ENCODE assay signal across 13 mouse cellular contexts in genomic region chr5:105776978-105777593, GRCm38 (mm10).
DNase-seq lines count a peak whose midpoint lies in the region; ATAC-seq and TF ChIP-seq lines count a peak whose summit lies in the region.
"Had no signal": no experiment of that assay in that cellular context is flagged by ENCODE, and none has a peak within 500 bp of the region (broad histone marks: within the 10 kb centered on the region; RNA-seq: fewer than 3 reads in every experiment).

No protein-coding gene starts in this region.

- ATAC-seq in forebrain, embryonic 16.5 days: 0 out of 2 replicates have a peak, but pooled peaks have one; percentile 21
- ATAC-seq in forebrain, embryonic 15.5 days (replicated peaks): no peak
- ATAC-seq in lung, postnatal 0 days: peak; percentile 54
- peak; percentile 26; the same call in 1 of the 2 replicates for ATAC-seq in liver, embryonic 11.5 days (replicated peaks; ENCODE audit: low FRiP score)
- ATAC-seq in stomach, embryonic 15.5 days (ENCODE audit: insufficient read depth, low FRiP score, low read depth): peak; percentile 54; the same call in 1 of the 2 replicates

- no peak overlapping the region for H3K4me3 ChIP-seq in forebrain, embryonic 16.5 days (replicated peaks; ENCODE audit: low read length)
- no peak overlapping the region for H3K4me3 ChIP-seq in forebrain, embryonic 15.5 days
- H3K4me3 ChIP-seq in lung, postnatal 0 days (ENCODE audit: low read depth, low read length): no peak overlapping the region
- H3K4me3 ChIP-seq in liver, embryonic 11.5 days (ENCODE audit: low read depth, low read length): no peak overlapping the region
- H3K4me3 ChIP-seq in stomach, embryonic 15.5 days (replicated peaks): no peak overlapping the region

- no peak for TF ChIP-seq CTCF in lung, postnatal 0 days (IDR thresholded peaks at IDR 0.05)

- no peaks in the 10 kb centered on the region for H3K4me1 ChIP-seq in forebrain, embryonic 16.5 days (replicated peaks; ENCODE audit: control insufficient read depth, insufficient read depth, low read length)
- peaks cover 3% of the 10 kb centered on the region; the same call in 1 of the 2 replicates for H3K4me1 ChIP-seq in forebrain, embryonic 15.5 days
- peaks cover 6% of the 10 kb centered on the region; the same call in 1 of the 2 replicates for H3K4me1 ChIP-seq in lung, postnatal 0 days (ENCODE audit: insufficient read depth, low read depth, low read length)
- peaks cover 13% of the 10 kb centered on the region for H3K4me1 ChIP-seq in liver, embryonic 11.5 days (replicated peaks; ENCODE audit: control insufficient read depth, insufficient read depth, low read length)
- peaks cover 10% of the 10 kb centered on the region; the same call in 1 of the 2 replicates for H3K4me1 ChIP-seq in stomach, embryonic 15.5 days

- no peaks in the 10 kb centered on the region for H3K36me3 ChIP-seq in forebrain, embryonic 16.5 days (ENCODE audit: control insufficient read depth, insufficient read depth)
- no peaks in the 10 kb centered on the region for H3K36me3 ChIP-seq in forebrain, embryonic 15.5 days
- H3K36me3 ChIP-seq in lung, postnatal 0 days (ENCODE audit: insufficient read depth, low read length): no peaks in the 10 kb centered on the region
- H3K36me3 ChIP-seq in liver, embryonic 11.5 days (ENCODE audit: control insufficient read depth, insufficient read depth, low read length): no peaks in the 10 kb centered on the region
- H3K36me3 ChIP-seq in stomach, embryonic 15.5 days: no peaks in the 10 kb centered on the region

- TF ChIP-seq EP300 in lung, postnatal 0 days (IDR thresholded peaks at IDR 0.05): no peak

- H3K9me3 ChIP-seq in forebrain, embryonic 16.5 days (ENCODE audit: control insufficient read depth, low read length): no peaks in the 10 kb centered on the region
- H3K9me3 ChIP-seq in forebrain, embryonic 15.5 days: no peaks in the 10 kb centered on the region
- H3K9me3 ChIP-seq in lung, postnatal 0 days (ENCODE audit: low read length): no peaks in the 10 kb centered on the region
- no peaks in the 10 kb centered on the region for H3K9me3 ChIP-seq in liver, embryonic 11.5 days (ENCODE audit: control insufficient read depth, low read length)
- H3K9me3 ChIP-seq in stomach, embryonic 15.5 days: no peaks in the 10 kb centered on the region

- WGBS in forebrain, embryonic 16.5 days: 50% methylated on average over 12 of the region's 12 CpGs
- 51% methylated on average over 12 of the region's 12 CpGs for WGBS in forebrain, embryonic 15.5 days
- 47% methylated on average over 12 of the region's 12 CpGs for WGBS in lung, postnatal 0 days
- WGBS in liver, embryonic 11.5 days: 61% methylated on average over 12 of the region's 12 CpGs
- 44% methylated on average over 12 of the region's 12 CpGs for WGBS in stomach, embryonic 15.5 days

- no peaks in the 10 kb centered on the region for H3K27me3 ChIP-seq in forebrain, embryonic 16.5 days (replicated peaks; ENCODE audit: control insufficient read depth, insufficient read depth, low read length)
- H3K27me3 ChIP-seq in forebrain, embryonic 15.5 days: no peaks in the 10 kb centered on the region
- H3K27me3 ChIP-seq in lung, postnatal 0 days (replicated peaks; ENCODE audit: insufficient read depth, low read length): no peaks in the 10 kb centered on the region
- H3K27me3 ChIP-seq in liver, embryonic 11.5 days (replicated peaks; ENCODE audit: control insufficient read depth, insufficient read depth, low read length): no peaks in the 10 kb centered on the region
- no peaks in the 10 kb centered on the region for H3K27me3 ChIP-seq in stomach, embryonic 15.5 days (replicated peaks)

- H3K9ac ChIP-seq in forebrain, embryonic 16.5 days (replicated peaks; ENCODE audit: low read depth, low read length): no peak overlapping the region
- no peak overlapping the region for H3K9ac ChIP-seq in forebrain, embryonic 15.5 days (replicated peaks)
- no peak overlapping the region for H3K9ac ChIP-seq in lung, postnatal 0 days (replicated peaks; ENCODE audit: low read depth)
- no peak overlapping the region for H3K9ac ChIP-seq in liver, embryonic 11.5 days (ENCODE audit: low read depth, low read length)
- no peak overlapping the region for H3K9ac ChIP-seq in stomach, embryonic 15.5 days

- intact Hi-C loops in gastrocnemius, postnatal 14 days (cut with DNase I; ENCODE audit: low total_unique reads): no loop called here

- H3K4me2 ChIP-seq in forebrain, embryonic 16.5 days (ENCODE audit: low read length): no peak overlapping the region
- H3K4me2 ChIP-seq in forebrain, embryonic 15.5 days (replicated peaks): no peak overlapping the region
- no peak overlapping the region for H3K4me2 ChIP-seq in lung, postnatal 0 days (replicated peaks; ENCODE audit: low read depth, low read length)
- H3K4me2 ChIP-seq in liver, embryonic 11.5 days: peak overlapping the region; percentile 32
- H3K4me2 ChIP-seq in stomach, embryonic 15.5 days: 0 out of 2 replicates have a peak overlapping the region, but pooled peaks have one; percentile 5

- DNase-seq in lung, postnatal 0 days (ENCODE audit: low spot score): no peak
- DNase-seq in lung, postnatal 36 days: no peak
- no peak for DNase-seq in liver, embryonic 11.5 days (ENCODE audit: low spot score)
- no peak for DNase-seq in gastrocnemius, postnatal 14 days
- DNase-seq in testis, postnatal 10 days (ENCODE audit: low spot score): no peak
- DNase-seq: cerebellum, adult 9-11 months; heart, postnatal 4 days; layer of hippocampus, postnatal 36 days; lung, postnatal 4 days; right cerebral cortex, adult 18-20 months had no signal

- H3K27ac ChIP-seq in forebrain, embryonic 16.5 days (ENCODE audit: low read length): no peak overlapping the region
- no peak overlapping the region for H3K27ac ChIP-seq in forebrain, embryonic 15.5 days (replicated peaks)
- no peak overlapping the region for H3K27ac ChIP-seq in lung, postnatal 0 days (ENCODE audit: low read length)
- peak overlapping the region; percentile 65 for H3K27ac ChIP-seq in liver, embryonic 11.5 days (ENCODE audit: low read depth, low read length)
- H3K27ac ChIP-seq in stomach, embryonic 15.5 days: peak overlapping the region; percentile 40; the same call in 1 of the 2 replicates

Comparison
In these comparisons a context has a peak if more than half of its experiments do, and no peak if none do; other contexts are left out.
1. H3K27ac ChIP-seq: peak in liver, embryonic 11.5 days (single experiment) and stomach, embryonic 15.5 days (single experiment); none in forebrain, embryonic 16.5 days (single experiment), forebrain, embryonic 15.5 days (single experiment) and lung, postnatal 0 days (single experiment).
2. H3K4me2 ChIP-seq: peak in liver, embryonic 11.5 days (single experiment) and stomach, embryonic 15.5 days (single experiment); none in forebrain, embryonic 16.5 days (single experiment), forebrain, embryonic 15.5 days (single experiment) and lung, postnatal 0 days (single experiment).